Mouse (Mus musculus): Measurements from ENCODE around the gene Phb. TPM values are rescaled to one million over a fixed set of nuclear protein-coding genes. Genes with fewer than 3 reads are reported as not detected.
A peak's percentile ranks its signal among the peaks of the same experiment; 100 is the strongest.
"Not testable (repeated sequence)": the region's sequence is repeated elsewhere in the genome, so short reads cannot be mapped to it uniquely, and the experiment has no call there.

Gene Phb
- polyA plus RNA-seq, 1 experiment from 2014 or later, result 187 TPM

- Histone ChIP-seq H3K9ac (no peak overlapping the region), H3K4me3 (no peak overlapping the region), H3K36me3 (ENCODE audit: poor library complexity, severe bottlenecking) (no peaks in the 10 kb centered on the region), H3K4me1 (no peaks in the 10 kb centered on the region), H3K4me2 (no peak overlapping the region), H3K9me3 (replicated peaks) (no peaks in the 10 kb centered on the region), H3K27me3 (no peaks in the 10 kb centered on the region), H3K27ac (no peak overlapping the region)
- WGBS, result 81% methylated on average over 4 of the region's 4 CpGs
- no peak for ATAC-seq
These were observed 9.3 kb upstream of the Phb start for GRCm38 (mm10) chr11:95657449-95657848.

- Histone ChIP-seq H3K4me2 (peak overlapping the region; percentile 93), H3K4me3 (peak overlapping the region; percentile 77), H3K4me1 (peaks cover 8% of the 10 kb centered on the region), H3K27me3 (no peaks in the 10 kb centered on the region), H3K36me3 (ENCODE audit: poor library complexity, severe bottlenecking) (peaks cover 32% of the 10 kb centered on the region), H3K9me3 (replicated peaks) (no peaks in the 10 kb centered on the region), H3K27ac (no peak overlapping the region), H3K9ac (peak overlapping the region; percentile 78)
- no peak for ATAC-seq
- 3% methylated on average over 11 of the region's 11 CpGs for WGBS
These were observed 420 bp downstream of the Phb start for GRCm38 (mm10) chr11:95667177-95667576.

- WGBS, result 85% methylated on average over 7 of the region's 7 CpGs
- not testable (repeated sequence) for ATAC-seq; H3K4me3 ChIP-seq; H3K27ac ChIP-seq; H3K9ac ChIP-seq; H3K27me3 ChIP-seq; H3K9me3 ChIP-seq (replicated peaks); H3K4me1 ChIP-seq
- Histone ChIP-seq H3K36me3 (ENCODE audit: poor library complexity, severe bottlenecking) (peaks cover 39% of the 10 kb centered on the region), H3K4me2 (peak overlapping the region; percentile 93)
These were observed 1.3 kb downstream of the Phb start for GRCm38 (mm10) chr11:95668086-95668485.

- no peaks in the 10 kb centered on the region for H3K27me3 ChIP-seq
- peaks cover 7% of the 10 kb centered on the region for H3K4me1 ChIP-seq
- 0 out of 2 replicates have a peak overlapping the region, but pooled peaks have one; percentile 21 for H3K9ac ChIP-seq
- no peak overlapping the region for H3K4me2 ChIP-seq
- WGBS, result 91% methylated on average over 14 of the region's 14 CpGs
- H3K9me3 ChIP-seq (replicated peaks), result no peaks in the 10 kb centered on the region
- H3K4me3 ChIP-seq, result no peak overlapping the region
- peaks cover 87% of the 10 kb centered on the region for H3K36me3 ChIP-seq (ENCODE audit: poor library complexity, severe bottlenecking)
- no peak for ATAC-seq
- no peak overlapping the region for H3K27ac ChIP-seq
These were observed 8.7 kb downstream of the Phb start for GRCm38 (mm10) chr11:95675498-95675897.

- Histone ChIP-seq H3K27me3 (no peaks in the 10 kb centered on the region), H3K9me3 (replicated peaks) (no peaks in the 10 kb centered on the region), H3K4me1 (peaks cover 7% of the 10 kb centered on the region), H3K9ac (no peak overlapping the region), H3K4me3 (no peak overlapping the region), H3K36me3 (ENCODE audit: poor library complexity, severe bottlenecking) (peaks cover 87% of the 10 kb centered on the region), H3K27ac (0 out of 2 replicates have a peak overlapping the region, but pooled peaks have one; percentile 21), H3K4me2 (no peak overlapping the region)
- 12% methylated on average over 6 of the region's 6 CpGs for WGBS
- no peak for ATAC-seq
These were observed 9.6 kb downstream of the Phb start for GRCm38 (mm10) chr11:95676307-95676706.

- Histone ChIP-seq H3K4me2 (no peak overlapping the region), H3K4me3 (no peak overlapping the region), H3K4me1 (peaks cover 7% of the 10 kb centered on the region), H3K9me3 (replicated peaks) (no peaks in the 10 kb centered on the region), H3K27me3 (no peaks in the 10 kb centered on the region), H3K27ac (no peak overlapping the region), H3K36me3 (ENCODE audit: poor library complexity, severe bottlenecking) (peaks cover 82% of the 10 kb centered on the region), H3K9ac (no peak overlapping the region)
- WGBS, result 94% methylated on average over 14 of the region's 14 CpGs
- no peak for ATAC-seq
These were observed 11.4 kb downstream of the Phb start for GRCm38 (mm10) chr11:95677925-95678701.

GRCm38 (mm10) chr11:95681995-95682601 lies 15.3 kb downstream of the Phb start:
- Histone ChIP-seq H3K4me1 (no peaks in the 10 kb centered on the region), H3K9me3 (replicated peaks) (no peaks in the 10 kb centered on the region), H3K9ac (no peak overlapping the region), H3K4me2 (no peak overlapping the region), H3K27ac (0 out of 2 replicates have a peak overlapping the region, but pooled peaks have one; percentile 6), H3K27me3 (no peaks in the 10 kb centered on the region), H3K36me3 (ENCODE audit: poor library complexity, severe bottlenecking) (peaks cover 50% of the 10 kb centered on the region), H3K4me3 (no peak overlapping the region)
- WGBS, result 66% methylated on average over 9 of the region's 9 CpGs
- no peak for ATAC-seq

GRCm38 (mm10) chr11:95682946-95683345 lies 16.2 kb downstream of the Phb start:
- Histone ChIP-seq H3K4me3 (no peak overlapping the region), H3K27me3 (no peaks in the 10 kb centered on the region), H3K9me3 (replicated peaks) (no peaks in the 10 kb centered on the region), H3K4me2 (no peak overlapping the region), H3K9ac (no peak overlapping the region), H3K27ac (no peak overlapping the region), H3K36me3 (ENCODE audit: poor library complexity, severe bottlenecking) (peaks cover 41% of the 10 kb centered on the region), H3K4me1 (no peaks in the 10 kb centered on the region)
- WGBS, result 92% methylated on average over 3 of the region's 3 CpGs
- no peak for ATAC-seq

GRCm38 (mm10) chr11:95686031-95686430 lies 19.3 kb downstream of the Phb start:
- H3K9me3 ChIP-seq (replicated peaks), result no peaks in the 10 kb centered on the region
- ATAC-seq, result 0 out of 2 replicates have a peak, but pooled peaks have one; percentile 43
- WGBS, result 6% methylated on average over 4 of the region's 4 CpGs

GRCm38 (mm10) chr11:95687084-95687656 lies 20.4 kb downstream of the Phb start:
- Histone ChIP-seq H3K4me3 (no peak overlapping the region), H3K27ac (no peak overlapping the region), H3K9ac (no peak overlapping the region), H3K9me3 (replicated peaks) (no peaks in the 10 kb centered on the region), H3K36me3 (ENCODE audit: poor library complexity, severe bottlenecking) (peaks cover 2% of the 10 kb centered on the region; the same call in 1 of the 2 replicates), H3K27me3 (no peaks in the 10 kb centered on the region), H3K4me1 (no peaks in the 10 kb centered on the region), H3K4me2 (no peak overlapping the region)
- ATAC-seq, result no peak
- WGBS, result 42% methylated on average over 11 of the region's 11 CpGs

More at GRCm38 (mm10) chr11:95686031-95686430, 19.3 kb downstream of the Phb start:
- H3K4me2 ChIP-seq, result no peak overlapping the region
- no peak overlapping the region for H3K27ac ChIP-seq
- H3K4me1 ChIP-seq, result no peaks in the 10 kb centered on the region
- peaks cover 13% of the 10 kb centered on the region for H3K36me3 ChIP-seq (ENCODE audit: poor library complexity, severe bottlenecking)
- no peak overlapping the region for H3K9ac ChIP-seq
- no peak overlapping the region for H3K4me3 ChIP-seq
- H3K27me3 ChIP-seq, result no peaks in the 10 kb centered on the region

GRCm38 (mm10) chr11:95688515-95688914 lies 21.8 kb downstream of the Phb start:
- H3K9ac ChIP-seq, result no peak overlapping the region
- no peak overlapping the region for H3K27ac ChIP-seq
- no peaks in the 10 kb centered on the region for H3K36me3 ChIP-seq (ENCODE audit: poor library complexity, severe bottlenecking)
- no peak for ATAC-seq
- H3K4me2 ChIP-seq, result no peak overlapping the region
- H3K4me1 ChIP-seq, result no peaks in the 10 kb centered on the region
- WGBS, result 89% methylated on average over 6 of the region's 6 CpGs
- H3K4me3 ChIP-seq, result no peak overlapping the region
- no peaks in the 10 kb centered on the region for H3K27me3 ChIP-seq
- H3K9me3 ChIP-seq (replicated peaks), result no peaks in the 10 kb centered on the region

GRCm38 (mm10) chr11:95688981-95689380 lies 22.2 kb downstream of the Phb start:
- Histone ChIP-seq H3K9me3 (replicated peaks) (no peaks in the 10 kb centered on the region), H3K27ac (no peak overlapping the region), H3K4me3 (no peak overlapping the region), H3K27me3 (no peaks in the 10 kb centered on the region), H3K4me1 (no peaks in the 10 kb centered on the region), H3K9ac (no peak overlapping the region), H3K4me2 (no peak overlapping the region), H3K36me3 (ENCODE audit: poor library complexity, severe bottlenecking) (no peaks in the 10 kb centered on the region)
- WGBS, result 72% methylated on average over 7 of the region's 7 CpGs
- ATAC-seq, result no peak

Data from forebrain, embryonic 13.5 days (tissue).